Mouse (Mus musculus) testis, adult 2 months (tissue): ENCODE results near the gene Msrb2.

Experiments used
- CTCF ChIP-seq: fragments of 200-500 bp; IDR thresholded peaks from 2 replicates; pipeline ENCODE4 v1.5.1; 2012; ENCODE audit warnings: low read depth, mild to moderate bottlenecking, inconsistent platforms, low read length, moderate library complexity; ENCODE audit not compliant: control insufficient read depth, insufficient read depth, insufficient replicate concordance
- POLR2A ChIP-seq: fragments of 200-500 bp; IDR thresholded peaks from 2 replicates; pipeline ENCODE4 v1.6.1; 2012; ENCODE audit warnings: low read depth, mild to moderate bottlenecking, inconsistent platforms, low read length, moderate library complexity; ENCODE audit not compliant: control insufficient read depth

DNA sequence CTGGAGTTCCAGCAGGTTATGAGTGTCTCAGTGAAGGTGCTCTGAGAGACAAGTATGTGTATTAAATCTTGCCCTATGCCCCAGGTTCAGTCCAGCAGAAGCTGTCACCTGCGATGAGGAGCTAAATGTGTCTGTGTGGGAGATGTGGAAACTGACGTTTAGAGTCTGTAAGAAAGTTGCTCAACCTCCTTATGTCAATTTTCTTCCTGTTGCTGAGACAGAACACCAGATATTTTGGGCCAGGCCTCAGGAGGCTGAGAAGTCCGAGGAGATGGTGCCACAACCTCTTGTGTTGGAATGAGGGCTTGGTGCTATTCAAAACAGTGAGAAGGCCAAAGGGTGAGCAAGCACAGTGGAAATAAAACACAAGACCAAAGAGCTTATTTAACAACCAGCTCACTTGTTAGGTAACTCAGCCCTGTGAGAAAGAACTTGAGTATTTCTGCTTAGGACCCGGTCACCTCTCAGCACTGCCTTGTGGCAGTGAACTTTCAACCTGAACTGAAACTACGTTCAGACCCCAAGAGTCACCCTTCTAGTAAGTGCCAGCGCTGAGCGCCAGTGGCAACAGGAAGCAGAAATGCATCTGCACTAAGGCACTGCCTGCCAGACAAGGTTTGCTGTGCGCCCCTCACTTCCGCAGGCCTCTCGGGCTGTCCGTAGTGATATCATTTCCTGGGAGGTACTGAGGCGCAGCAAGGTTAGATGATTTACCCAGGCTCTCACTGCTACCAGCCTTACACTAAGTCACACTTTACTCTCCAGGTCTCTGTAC, 17.3 kb downstream of the Msrb2 start:
- TF ChIP-seq CTCF = no peak
- TF ChIP-seq POLR2A = no peak
